Comparison of ENCODE assay signal across 15 mouse cellular contexts in genomic region chr13:54818399-54819254, GRCm38 (mm10). TPM values are rescaled to one million over a fixed set of nuclear protein-coding genes. Genes with fewer than 3 reads are reported as not detected.
A peak's percentile ranks its signal among the peaks of the same experiment; 100 is the strongest.
DNase-seq lines count a peak whose midpoint lies in the region; ATAC-seq lines count a peak whose summit lies in the region.
"Had no signal": no experiment of that assay in that cellular context is flagged by ENCODE, and none has a peak within 500 bp of the region (broad histone marks: within the 10 kb centered on the region; RNA-seq: fewer than 3 reads in every experiment).

No protein-coding gene starts in this region.

- no peaks in the 10 kb centered on the region for H3K27me3 ChIP-seq in forebrain, embryonic 13.5 days
- no peaks in the 10 kb centered on the region for H3K27me3 ChIP-seq in hindbrain, embryonic 15.5 days
- H3K27me3 ChIP-seq in neural tube, embryonic 13.5 days = no peaks in the 10 kb centered on the region; the same call in 1 of the 2 replicates

- peaks cover 17% of the 10 kb centered on the region for H3K4me1 ChIP-seq in forebrain, embryonic 13.5 days
- peaks cover 11% of the 10 kb centered on the region; the same call in 1 of the 2 replicates for H3K4me1 ChIP-seq in hindbrain, embryonic 15.5 days (replicated peaks)
- peaks cover 13% of the 10 kb centered on the region for H3K4me1 ChIP-seq in neural tube, embryonic 13.5 days (replicated peaks)

- H3K36me3 ChIP-seq in forebrain, embryonic 13.5 days (ENCODE audit: poor library complexity, severe bottlenecking) = no peaks in the 10 kb centered on the region
- no peaks in the 10 kb centered on the region for H3K36me3 ChIP-seq in hindbrain, embryonic 15.5 days
- no peaks in the 10 kb centered on the region for H3K36me3 ChIP-seq in neural tube, embryonic 13.5 days
- H3K36me3 ChIP-seq: G1E had no signal

- no peak overlapping the region for H3K9ac ChIP-seq in forebrain, embryonic 13.5 days
- H3K9ac ChIP-seq in hindbrain, embryonic 15.5 days = no peak overlapping the region
- H3K9ac ChIP-seq in neural tube, embryonic 13.5 days = peak overlapping the region; percentile 43; the same call in 1 of the 2 replicates

- peak overlapping the region; percentile 30 for H3K4me2 ChIP-seq in forebrain, embryonic 13.5 days
- H3K4me2 ChIP-seq in hindbrain, embryonic 15.5 days = peak overlapping the region; percentile 26
- H3K4me2 ChIP-seq in neural tube, embryonic 13.5 days = 0 out of 2 replicates have a peak overlapping the region, but pooled peaks have one; percentile 12

- no peaks in the 10 kb centered on the region for H3K9me3 ChIP-seq in forebrain, embryonic 13.5 days (replicated peaks)
- no peaks in the 10 kb centered on the region for H3K9me3 ChIP-seq in hindbrain, embryonic 15.5 days
- H3K9me3 ChIP-seq in neural tube, embryonic 13.5 days = no peaks in the 10 kb centered on the region
- H3K9me3 ChIP-seq: G1E had no signal

- ATAC-seq in forebrain, embryonic 13.5 days = peak; percentile 62; the same call in 1 of the 2 replicates
- peak; percentile 61; the same call in 1 of the 2 replicates for ATAC-seq in hindbrain, embryonic 15.5 days (ENCODE audit: low FRiP score, low read depth)
- ATAC-seq in neural tube, embryonic 13.5 days (ENCODE audit: low read depth) = peak; percentile 79
- no peak for ATAC-seq in frontal cortex, adult (ENCODE audit: low TSS enrichment)

- peak overlapping the region; percentile 59 for H3K27ac ChIP-seq in forebrain, embryonic 13.5 days
- peak overlapping the region; percentile 70 for H3K27ac ChIP-seq in hindbrain, embryonic 15.5 days (replicated peaks)
- H3K27ac ChIP-seq in neural tube, embryonic 13.5 days (replicated peaks) = peak overlapping the region; percentile 75

- H3K4me3 ChIP-seq in forebrain, embryonic 13.5 days = no peak overlapping the region
- no peak overlapping the region for H3K4me3 ChIP-seq in hindbrain, embryonic 15.5 days
- no peak overlapping the region for H3K4me3 ChIP-seq in neural tube, embryonic 13.5 days

- 10% methylated on average over 17 of the region's 17 CpGs for WGBS in forebrain, embryonic 13.5 days
- 9% methylated on average over 17 of the region's 17 CpGs for WGBS in hindbrain, embryonic 15.5 days
- 12% methylated on average over 17 of the region's 17 CpGs for WGBS in neural tube, embryonic 13.5 days

- peak; percentile 80 for DNase-seq in ZHBTc4 (ENCODE audit: low read depth, low spot score)
- no peak for DNase-seq in testis, postnatal 14 days (ENCODE audit: low spot score)
- DNase-seq in spleen, postnatal 10 days (ENCODE audit: low spot score in 2 of 2) = no peak
- DNase-seq: cerebellum, adult 2 months; heart, postnatal 36 days; kidney, adult 18-20 months; liver; thymus, postnatal 36 days had no signal

RNA-seq across cellular contexts. Expression of gene Tspan17, which starts 29.4 kb away (rescaled TPM):
- polyA plus RNA-seq in forebrain, embryonic 13.5 days (2015; fragmentation: Nextera tagmentation; extraction: Ambion mirVana) = 11.9 and 15.0 TPM in 2 replicates
- 95.7 and 98.3 TPM in 2 replicates for polyA plus RNA-seq in hindbrain, embryonic 15.5 days (2015; fragmentation: Nextera tagmentation; extraction: Ambion mirVana)
- polyA plus RNA-seq in neural tube, embryonic 13.5 days (2015; fragmentation: Nextera tagmentation; extraction: Ambion mirVana) = 69.2 and 80.8 TPM in 2 replicates

RNA-seq across cellular contexts. Expression of gene Eif4e1b, which starts 34.8 kb away (rescaled TPM):
- polyA plus RNA-seq in forebrain, embryonic 13.5 days (2015; fragmentation: Nextera tagmentation; extraction: Ambion mirVana) = not detected in 2 replicates
- polyA plus RNA-seq in hindbrain, embryonic 15.5 days (2015; fragmentation: Nextera tagmentation; extraction: Ambion mirVana) = not detected in 2 replicates
- polyA plus RNA-seq in neural tube, embryonic 13.5 days (2015; fragmentation: Nextera tagmentation; extraction: Ambion mirVana) = not detected in 2 replicates
- polyA plus RNA-seq: cerebellum, adult 2 months; G1E; gonadal fat pad, adult 2 months; lung, embryonic 16.5 days had no signal

RNA-seq across cellular contexts. Expression of gene Sncb, which starts 52.2 kb away (rescaled TPM):
- 9.1 and 10.6 TPM in 2 replicates for polyA plus RNA-seq in forebrain, embryonic 13.5 days (2015; fragmentation: Nextera tagmentation; extraction: Ambion mirVana)
- 77.2 and 95.2 TPM in 2 replicates for polyA plus RNA-seq in hindbrain, embryonic 15.5 days (2015; fragmentation: Nextera tagmentation; extraction: Ambion mirVana)
- polyA plus RNA-seq in neural tube, embryonic 13.5 days (2015; fragmentation: Nextera tagmentation; extraction: Ambion mirVana) = 21.1 and 21.6 TPM in 2 replicates
- polyA plus RNA-seq: G1E; gonadal fat pad, adult 2 months; lung, embryonic 16.5 days had no signal
